Mouse (Mus musculus): ENCODE measurements at regions not wholly inside any gene's neighbourhood (a gene's known extent, or its start where the extent isn't known, plus 50 kb on each side); places are given as distances from the start of the nearest gene placed in this dataset.

- no peak for TF ChIP-seq POLR2A (IDR thresholded peaks at IDR 0.05; ENCODE audit: extremely low read depth, insufficient read depth, low read length)
- TF ChIP-seq CTCF (IDR thresholded peaks at IDR 0.05; ENCODE audit: extremely low read depth, insufficient read depth, low read length): no peak
These were observed 115.9 kb upstream of the Syt1 start for GRCm38 (mm10) chr10:109126699-109127098.
